Mouse (Mus musculus): ENCODE data around the gene Frg2f1. TPM values are rescaled to one million over a fixed set of nuclear protein-coding genes. Genes with fewer than 3 reads are reported as not detected.

The Frg2f1 gene
- polyA plus RNA-seq, 1 experiment from 2014 or later = 8.6 TPM

DNA sequence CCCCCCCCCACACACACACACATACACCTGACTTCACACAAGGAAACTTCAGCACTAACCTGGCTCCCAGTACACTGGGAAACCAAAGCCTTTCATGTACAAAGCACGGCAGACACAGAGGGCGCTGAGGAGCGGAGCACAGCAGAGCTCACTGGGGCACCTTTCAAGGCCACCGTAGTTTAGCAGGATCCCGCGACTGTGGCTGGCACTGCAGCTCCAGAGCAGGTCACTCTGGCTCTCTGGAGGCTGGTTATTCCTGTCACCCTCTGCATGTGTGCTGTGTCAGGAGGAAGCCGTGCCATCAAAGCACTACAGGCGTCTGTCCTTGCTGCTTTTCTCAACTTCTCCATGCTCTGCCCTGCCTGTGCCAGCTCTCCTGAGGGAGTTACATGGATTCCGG, 56.3 kb downstream of the Frg2f1 start:
- no peaks in the 10 kb centered on the region for H3K4me1 ChIP-seq (replicated peaks; ENCODE audit: control insufficient read depth, insufficient read depth, low read length)
- H3K27me3 ChIP-seq (replicated peaks; ENCODE audit: control insufficient read depth, insufficient read depth, low read length) = no peaks in the 10 kb centered on the region
- no peak overlapping the region for H3K4me3 ChIP-seq (replicated peaks; ENCODE audit: low read length)
- WGBS = 57% methylated on average over 9 of the region's 9 CpGs
- no peaks in the 10 kb centered on the region for H3K9me3 ChIP-seq (ENCODE audit: control insufficient read depth, low read length)
- no peak overlapping the region for H3K9ac ChIP-seq (replicated peaks; ENCODE audit: low read depth, low read length)
- no peaks in the 10 kb centered on the region for H3K36me3 ChIP-seq (ENCODE audit: control insufficient read depth, insufficient read depth)
- H3K27ac ChIP-seq (ENCODE audit: low read length) = no peak overlapping the region
- no peak; the same call in 1 of the 2 replicates for ATAC-seq
- no peak overlapping the region for H3K4me2 ChIP-seq (ENCODE audit: low read length)

Other genes starting within 250 kb of the Frg2f1 start
- gene Ybx1, start 244.9 kb downstream of the Frg2f1 start, polyA plus RNA-seq (2015; fragmentation: Nextera tagmentation; extraction: Ambion mirVana) = 731 and 789 TPM in 2 replicates
- 60.5 and 63.3 TPM in 2 replicates for gene Ppih, start 219.0 kb downstream of the Frg2f1 start, polyA plus RNA-seq (2015; fragmentation: Nextera tagmentation; extraction: Ambion mirVana)
- gene Ccdc30, start 124.0 kb downstream of the Frg2f1 start, polyA plus RNA-seq (2015; fragmentation: Nextera tagmentation; extraction: Ambion mirVana) = 11.4 and 15.5 TPM in 2 replicates
- 16.2 and 16.4 TPM in 2 replicates for gene Ppcs, start 117.1 kb downstream of the Frg2f1 start, polyA plus RNA-seq (2015; fragmentation: Nextera tagmentation; extraction: Ambion mirVana)
- 0.14 and 0.29 TPM in 2 replicates for gene Zmynd12, start 116.7 kb downstream of the Frg2f1 start, polyA plus RNA-seq (2015; fragmentation: Nextera tagmentation; extraction: Ambion mirVana)
- gene Rimkla, start 46.9 kb downstream of the Frg2f1 start, polyA plus RNA-seq (2015; fragmentation: Nextera tagmentation; extraction: Ambion mirVana) = 22.9 and 23.3 TPM in 2 replicates
- gene Foxj3, start 2.5 kb downstream of the Frg2f1 start, polyA plus RNA-seq (2015; fragmentation: Nextera tagmentation; extraction: Ambion mirVana) = 39.0 and 41.4 TPM in 2 replicates
- not detected in 2 replicates for gene Guca2a, start 98.2 kb upstream of the Frg2f1 start, polyA plus RNA-seq (2015; fragmentation: Nextera tagmentation; extraction: Ambion mirVana)
- gene Guca2b, start 119.4 kb upstream of the Frg2f1 start, polyA plus RNA-seq (2015; fragmentation: Nextera tagmentation; extraction: Ambion mirVana) = not detected in 2 replicates
- 23.1 and 26.4 TPM in 2 replicates for gene Hivep3, start 194.3 kb upstream of the Frg2f1 start, polyA plus RNA-seq (2015; fragmentation: Nextera tagmentation; extraction: Ambion mirVana)

All from forebrain, embryonic 16.5 days (tissue).